Mouse (Mus musculus): ENCODE data around the gene Yod1.

The Yod1 gene

DNA sequence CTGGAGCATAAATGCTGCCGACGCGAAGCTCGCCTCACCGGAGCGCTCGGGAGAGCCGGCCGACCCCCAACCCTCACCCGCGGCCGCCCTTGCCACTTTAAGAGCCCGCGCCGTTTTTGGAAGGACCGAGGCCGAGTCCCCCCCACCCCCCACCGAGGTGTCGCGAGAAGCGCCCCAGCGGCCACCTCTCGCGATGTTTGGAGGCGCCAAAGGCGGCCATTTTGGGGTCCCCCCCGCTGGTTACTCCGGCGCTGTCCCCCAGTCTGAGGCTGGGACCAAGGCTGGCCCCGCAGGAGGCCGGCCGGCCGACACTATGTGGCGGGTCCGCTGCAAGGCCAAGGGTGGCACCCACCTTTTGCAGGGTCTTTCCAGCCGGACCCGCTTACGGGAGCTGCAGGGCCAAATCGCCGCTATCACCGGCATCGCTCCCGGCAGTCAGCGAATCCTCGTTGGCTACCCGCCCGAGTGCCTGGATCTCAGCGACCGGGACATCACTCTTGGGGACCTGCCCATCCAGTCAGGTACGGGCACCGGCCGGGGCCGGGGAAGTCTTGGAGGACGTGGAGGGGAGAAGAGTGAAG is at the start of gene Yod1:
Gene Yod1, plus strand, starts transcription at position 37 of the 581 bp plus-strand sequence.
- peak; percentile 62 for DNase-seq (ENCODE audit: extremely low spot score, low read depth, low spot score)

DNA sequence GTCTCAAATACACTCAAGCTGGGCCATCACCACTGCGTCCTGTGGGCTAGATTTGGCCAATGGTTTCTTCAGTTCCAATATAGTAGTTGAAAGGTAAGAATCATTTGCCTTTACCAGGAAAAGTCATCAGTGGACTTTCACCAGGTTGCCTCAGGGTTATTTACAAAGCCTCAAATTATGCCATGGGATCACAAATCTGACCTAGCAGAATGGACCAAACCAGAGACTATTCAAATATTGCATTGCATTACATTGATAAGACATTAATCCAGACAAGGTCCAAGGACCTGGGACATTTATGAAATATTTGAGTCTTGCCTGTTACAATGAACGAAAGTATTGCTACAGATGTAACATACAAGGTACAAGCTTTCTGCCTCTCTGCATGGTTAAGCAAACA is 38.6 kb upstream of the Yod1 start:
- no peak for DNase-seq (ENCODE audit: extremely low spot score, low read depth, low spot score)

DNA sequence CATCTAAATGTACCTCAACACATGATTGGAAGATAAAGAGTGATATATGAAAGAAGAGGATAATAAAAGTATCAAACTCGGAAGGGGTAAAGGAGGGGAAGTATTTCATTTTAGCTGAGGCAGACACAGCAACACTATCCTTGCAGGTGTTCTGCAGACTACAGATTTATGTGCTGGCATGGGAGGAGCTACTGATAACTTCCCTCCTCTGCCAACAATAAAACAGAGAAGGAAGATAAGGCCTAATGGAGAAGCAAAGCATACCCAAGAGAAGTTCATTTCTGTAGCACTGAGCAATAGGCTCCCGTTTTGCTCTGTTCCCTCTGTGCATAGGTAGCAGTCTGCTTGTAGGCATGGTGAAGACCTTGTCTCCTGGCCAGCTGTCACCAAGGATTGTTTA is 36.1 kb upstream of the Yod1 start:
- DNase-seq (ENCODE audit: extremely low spot score, low read depth, low spot score), result no peak

DNA sequence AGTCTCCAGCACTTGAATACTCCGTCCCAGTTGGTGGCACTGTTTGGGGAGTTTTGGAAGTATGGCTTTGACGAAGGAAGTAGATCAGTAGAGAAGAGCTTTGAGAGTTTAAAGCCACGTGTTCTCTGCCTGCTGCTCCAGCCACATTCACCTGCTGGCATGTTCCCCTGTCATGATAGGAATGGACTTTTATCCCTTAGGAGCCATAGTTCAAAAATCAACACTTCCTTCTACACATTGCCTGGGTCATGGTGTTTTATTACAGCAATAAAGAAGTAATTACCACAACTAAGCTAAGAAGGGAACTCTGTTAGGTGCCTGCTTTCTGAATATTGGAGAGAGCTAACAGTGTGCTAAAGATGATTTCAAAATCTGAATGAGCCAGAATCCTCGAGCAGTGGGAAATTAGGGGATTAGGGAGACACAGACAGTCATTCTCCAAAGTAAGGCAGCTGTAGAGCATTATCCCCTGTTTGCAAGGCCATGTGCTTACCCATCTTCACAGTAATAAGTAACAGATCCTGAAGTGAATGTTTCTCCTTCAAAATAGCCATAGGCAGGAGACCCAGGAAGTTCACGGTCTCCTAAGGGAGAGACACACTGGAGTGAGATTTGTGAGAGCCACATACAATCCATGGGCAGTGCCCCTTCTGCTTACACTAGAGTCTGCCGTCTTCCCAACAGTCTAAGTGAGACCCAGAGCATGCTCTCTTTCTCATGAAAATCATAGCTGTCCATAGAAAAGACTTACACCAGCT is 35.3 kb upstream of the Yod1 start:
- no peak for DNase-seq (ENCODE audit: extremely low spot score, low read depth, low spot score)

DNA sequence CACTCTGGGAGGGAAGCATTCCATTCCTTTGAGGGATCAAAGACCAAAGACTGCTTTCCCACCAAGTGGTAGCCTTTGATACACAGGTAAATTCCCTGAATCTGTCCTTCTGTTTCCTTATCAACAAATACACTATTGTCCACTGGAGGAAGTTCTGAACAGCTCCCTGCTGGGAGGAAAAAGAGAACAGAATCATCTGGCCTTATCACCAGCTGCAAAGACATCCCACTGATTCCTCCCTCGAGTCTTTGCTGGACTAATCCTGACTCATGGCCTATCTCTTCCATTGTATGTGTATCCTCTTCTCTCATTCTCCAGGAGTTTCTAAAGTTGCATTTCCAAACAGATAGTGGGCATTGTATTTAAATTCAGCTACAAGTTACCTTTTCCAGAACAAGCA is 33.2 kb upstream of the Yod1 start:
- no peak for DNase-seq (ENCODE audit: extremely low spot score, low read depth, low spot score)

DNA sequence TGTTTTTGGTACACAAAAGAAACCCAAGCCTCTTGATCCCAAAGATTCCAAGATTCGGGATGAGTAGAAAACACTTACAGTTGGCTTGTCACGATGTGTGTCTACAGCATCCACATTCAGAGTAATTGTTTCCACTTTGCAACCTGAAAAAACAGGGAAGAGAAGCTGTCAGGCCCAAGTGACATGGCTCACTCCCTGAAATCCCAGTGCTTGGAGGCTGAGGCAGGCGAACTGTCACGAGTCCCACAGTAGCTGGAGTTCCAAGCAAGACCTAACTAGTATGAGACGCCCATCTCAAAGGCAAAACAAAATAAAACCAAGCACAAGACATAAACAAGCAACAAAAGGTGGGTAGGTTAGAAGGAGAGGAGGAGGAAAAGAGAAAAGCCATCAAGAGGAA is 18.5 kb upstream of the Yod1 start:
- no peak for DNase-seq (ENCODE audit: extremely low spot score, low read depth, low spot score)

DNA sequence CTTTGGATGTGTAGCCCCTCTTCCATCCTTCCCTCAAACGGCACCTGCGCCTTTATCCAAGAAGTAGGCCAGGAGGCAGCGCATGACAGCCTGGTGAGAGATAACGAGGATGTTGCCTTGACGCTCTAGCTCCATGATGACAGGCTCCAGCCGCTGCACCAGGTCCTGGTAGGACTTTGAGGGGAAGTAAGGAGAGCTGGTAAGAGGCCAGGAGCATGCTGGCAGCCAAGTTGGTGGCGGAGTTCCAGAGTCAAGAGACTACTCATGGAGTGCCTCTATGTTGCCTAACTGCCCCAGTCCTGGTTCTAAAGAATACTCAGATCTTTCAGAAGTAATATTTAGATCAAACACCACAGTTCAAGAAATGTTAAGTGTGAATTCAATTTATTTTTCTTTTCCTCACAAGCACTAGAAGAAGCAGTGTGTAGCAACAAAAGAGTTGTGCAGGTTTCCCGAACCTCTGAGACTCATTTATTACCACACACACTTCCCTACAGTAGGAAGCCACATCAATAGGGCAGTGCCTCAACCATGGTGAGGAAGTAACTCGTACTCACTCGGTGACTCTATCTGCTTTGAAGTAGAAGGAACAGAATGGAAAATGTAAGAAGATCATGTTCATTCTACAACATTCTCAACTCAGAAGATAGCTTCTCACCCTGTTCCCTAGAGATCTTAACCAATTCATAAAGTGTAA is 17.0 kb upstream of the Yod1 start:
- no peak for DNase-seq (ENCODE audit: extremely low spot score, low read depth, low spot score)

DNA sequence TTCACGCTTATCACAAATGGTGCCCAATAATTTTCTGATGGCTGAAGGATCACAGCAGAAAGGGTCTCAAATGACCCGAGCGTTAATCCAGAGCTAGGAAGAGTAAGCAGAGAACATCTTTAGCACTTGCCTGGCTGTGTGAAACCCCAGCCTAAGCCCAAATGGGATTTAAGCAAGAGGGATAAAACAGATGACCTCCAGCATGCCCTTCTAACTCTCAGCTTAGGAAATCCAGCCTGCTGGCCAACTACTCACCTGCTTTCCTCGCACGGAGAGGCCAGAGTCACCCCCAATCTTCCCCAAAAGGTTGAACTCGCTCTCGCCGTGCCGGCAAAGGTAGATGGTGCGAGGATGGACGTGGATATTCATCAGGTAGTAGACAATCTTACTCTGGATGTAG is 15.2 kb upstream of the Yod1 start:
- no peak for DNase-seq (ENCODE audit: extremely low spot score, low read depth, low spot score)

DNA sequence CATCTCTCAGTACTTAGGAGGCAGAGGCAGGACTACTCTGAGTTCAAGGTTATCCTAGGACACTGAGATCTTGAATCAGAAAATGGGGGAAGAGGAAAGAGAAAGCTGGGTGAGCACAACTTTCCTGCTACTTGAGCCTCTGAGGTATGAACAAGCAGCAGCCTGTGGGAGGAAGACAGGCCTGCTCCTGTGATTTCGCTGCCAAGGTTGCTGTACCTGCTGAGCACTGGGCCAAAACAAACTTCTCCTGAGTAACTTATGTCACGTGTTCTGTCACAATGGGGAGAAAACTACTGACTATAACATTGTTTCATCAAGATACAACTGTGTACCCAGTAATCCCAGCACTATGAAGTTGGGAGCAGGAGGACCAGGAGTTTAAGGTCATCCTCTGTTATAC is 13.5 kb upstream of the Yod1 start:
- DNase-seq (ENCODE audit: extremely low spot score, low read depth, low spot score), result no peak

DNA sequence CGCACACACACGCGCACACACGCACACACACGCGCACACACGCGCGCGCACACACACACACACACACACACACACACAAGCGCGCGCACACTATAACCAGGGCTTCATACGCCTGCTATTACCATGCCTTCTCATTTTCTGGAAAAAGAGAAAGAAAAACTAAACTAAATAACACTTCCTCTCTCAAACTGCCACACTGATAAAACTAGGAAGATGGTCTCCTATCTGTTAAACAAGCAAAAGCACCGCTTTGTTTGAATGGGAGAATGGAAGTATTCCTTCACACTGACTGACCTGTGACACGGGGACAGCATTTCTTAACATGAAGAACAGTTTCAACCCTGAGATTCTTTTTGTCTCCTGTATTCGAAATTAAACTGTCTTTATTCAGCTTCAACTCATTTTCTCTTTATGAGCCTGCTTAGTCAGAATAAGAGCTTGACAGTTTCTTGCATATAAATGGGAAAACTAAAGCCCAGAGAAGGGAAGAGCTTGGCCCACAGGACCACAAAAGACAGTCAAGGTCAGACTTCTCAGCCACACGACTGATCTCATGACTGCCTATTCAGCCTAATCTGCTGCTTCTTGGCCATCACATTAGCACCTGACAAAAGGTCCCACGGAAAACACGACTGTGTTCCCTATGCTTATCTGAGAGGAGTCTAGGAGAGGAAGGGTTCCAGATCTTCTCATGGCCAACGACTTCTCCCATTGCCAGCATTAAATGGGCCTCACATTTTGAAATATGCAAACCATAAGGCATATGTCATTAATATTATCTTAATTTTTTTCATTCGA is 6.6 kb upstream of the Yod1 start:
- no peak for DNase-seq (ENCODE audit: extremely low spot score, low read depth, low spot score)

DNA sequence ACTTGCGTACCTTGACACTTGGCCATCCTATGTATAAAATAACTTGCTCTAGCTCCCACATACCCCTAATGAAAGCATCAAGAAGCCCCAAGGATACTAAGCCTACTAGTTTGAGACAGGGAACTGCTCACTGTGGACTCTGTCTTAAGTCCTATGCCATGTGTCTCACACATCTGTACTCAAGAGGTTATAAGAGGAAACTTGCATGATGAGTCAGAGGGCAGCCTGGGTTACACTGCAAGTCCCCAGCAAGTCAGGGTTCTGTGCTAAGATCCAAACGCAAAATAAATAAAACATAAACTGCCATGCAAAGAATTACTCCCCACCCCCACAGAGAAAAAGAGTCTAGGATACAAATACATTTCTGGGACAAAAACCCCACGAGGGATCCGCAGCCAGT is 3.1 kb upstream of the Yod1 start:
- no peak for DNase-seq (ENCODE audit: extremely low spot score, low read depth, low spot score)

DNA sequence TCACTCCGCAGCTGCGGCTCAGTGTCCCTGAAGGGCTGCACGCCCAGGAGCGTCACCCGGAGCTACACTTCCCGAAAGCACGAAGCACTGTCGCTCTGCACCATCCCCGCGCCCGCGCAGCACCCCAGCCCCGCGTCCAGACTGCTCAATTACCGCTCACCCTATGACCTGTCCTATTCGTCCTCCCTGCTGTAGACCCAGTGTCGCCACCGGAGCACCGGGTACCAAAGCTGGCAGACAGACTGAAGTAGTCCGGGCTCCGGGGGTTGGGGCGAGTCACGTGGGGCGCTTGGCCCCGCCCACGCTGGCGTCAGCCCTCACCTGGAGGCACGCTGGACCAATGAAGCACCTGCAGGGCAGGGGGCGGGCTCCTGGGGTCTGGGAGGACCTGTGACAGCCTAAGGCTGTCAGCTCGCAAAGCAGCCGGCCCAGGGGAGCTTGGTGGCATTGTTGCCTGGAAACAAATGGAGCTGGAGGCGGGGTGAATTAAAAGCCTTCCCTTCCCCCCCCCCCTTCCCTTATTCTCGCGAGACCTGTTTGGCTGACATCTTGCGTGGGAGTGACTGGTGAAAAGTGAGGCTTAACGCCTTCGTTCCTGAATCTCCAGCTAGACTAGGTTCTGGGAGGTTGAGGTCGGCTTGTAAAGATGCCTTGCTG is 1.4 kb upstream of the Yod1 start, which contains the start of gene Gm29427:
Gene Gm29427, minus strand, starts transcription at position 239 of the 657 bp plus-strand sequence.
- peak; percentile 62 for DNase-seq (ENCODE audit: extremely low spot score, low read depth, low spot score)

DNA sequence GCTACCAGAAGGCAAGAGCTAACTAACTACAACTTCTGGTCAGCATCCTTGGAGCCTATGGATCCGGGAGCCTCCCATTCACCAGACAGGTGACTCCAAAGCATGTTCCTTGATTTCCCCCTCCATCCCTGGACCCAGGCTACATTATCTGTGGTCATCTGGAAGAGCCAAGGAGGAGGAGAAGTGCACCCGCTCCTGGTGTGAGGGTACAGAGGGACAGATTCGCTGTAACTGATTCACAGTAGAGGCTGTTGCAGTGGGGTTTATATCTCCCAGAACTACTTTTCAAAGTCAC is 962 bp upstream of the Yod1 start:
- DNase-seq (ENCODE audit: extremely low spot score, low read depth, low spot score), result no peak

DNA sequence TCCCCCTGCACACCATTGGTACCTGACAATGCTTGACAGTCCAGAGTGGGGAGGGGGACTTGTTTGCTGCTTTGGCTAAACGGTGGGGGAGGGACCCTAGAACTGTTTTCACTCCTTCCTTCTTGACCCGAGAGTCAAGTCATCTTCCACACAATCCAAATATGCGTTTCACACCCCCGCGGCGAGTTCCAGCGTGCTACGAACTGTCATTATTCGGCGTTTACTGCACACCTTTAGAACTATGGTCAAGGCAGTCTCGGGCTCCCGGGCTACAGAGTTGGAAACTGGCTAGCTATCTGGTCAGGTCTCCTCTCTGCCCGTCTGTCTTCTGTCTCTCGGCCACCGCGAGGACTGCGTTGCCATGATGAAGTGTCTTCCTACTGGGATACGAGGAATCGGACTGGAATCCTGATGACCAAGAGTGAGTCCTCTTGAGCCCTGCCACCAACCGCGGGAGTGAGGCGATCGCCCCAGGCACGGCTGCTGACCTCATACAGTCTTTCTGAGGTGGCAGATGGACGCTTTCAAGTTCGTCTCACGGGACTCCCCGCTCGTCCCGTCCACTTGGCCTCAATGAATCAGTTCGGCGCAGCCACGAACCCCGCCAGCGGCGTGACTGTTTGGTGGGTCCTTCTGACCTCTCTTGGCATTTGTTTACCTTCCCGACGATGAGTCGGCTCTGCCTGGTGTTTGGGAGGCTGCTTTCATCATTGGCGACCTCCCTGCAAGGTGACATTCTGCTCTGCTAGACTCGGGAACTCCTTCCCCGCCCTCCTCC is 425 bp upstream of the Yod1 start:
- DNase-seq (ENCODE audit: extremely low spot score, low read depth, low spot score), result no peak

DNA sequence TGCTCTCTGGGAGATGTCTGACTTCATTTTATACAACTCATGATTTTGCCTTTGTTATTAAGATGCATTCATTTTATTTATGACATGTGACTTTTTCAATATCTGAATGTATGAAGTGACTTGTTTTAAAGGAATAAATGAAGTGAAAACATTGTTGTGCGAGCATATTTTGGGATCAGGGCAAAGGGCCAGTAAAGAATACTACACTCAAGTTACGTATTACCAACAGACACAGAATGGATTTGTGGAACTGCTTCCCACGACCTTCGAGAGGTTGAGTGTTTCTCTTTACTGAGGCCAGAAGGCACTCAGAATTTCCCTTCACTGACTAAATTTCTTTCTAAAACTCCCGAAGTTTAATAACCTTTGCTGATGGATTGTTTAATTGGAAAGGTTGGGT is 7.1 kb downstream of the Yod1 start:
- DNase-seq (ENCODE audit: extremely low spot score, low read depth, low spot score), result no peak

DNA sequence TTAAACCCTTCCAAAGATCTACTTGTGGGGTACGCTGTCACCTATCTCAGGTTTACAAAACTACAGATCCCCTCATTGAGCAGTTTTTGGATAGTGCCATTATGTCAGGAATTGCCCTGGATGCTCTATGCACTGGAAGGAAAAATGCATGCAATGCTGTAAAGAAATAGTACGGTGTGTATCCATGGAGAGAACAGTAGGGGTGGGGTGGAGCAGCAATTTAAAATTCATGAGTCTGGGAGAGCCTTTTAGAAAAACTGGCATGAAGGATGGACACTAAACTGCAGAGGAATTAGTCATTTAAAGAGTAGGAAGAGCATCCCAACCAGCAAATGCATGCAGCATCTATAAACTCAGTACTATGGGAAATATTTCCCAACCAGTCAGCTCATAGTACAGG is 9.3 kb downstream of the Yod1 start:
- DNase-seq (ENCODE audit: extremely low spot score, low read depth, low spot score), result no peak

DNA sequence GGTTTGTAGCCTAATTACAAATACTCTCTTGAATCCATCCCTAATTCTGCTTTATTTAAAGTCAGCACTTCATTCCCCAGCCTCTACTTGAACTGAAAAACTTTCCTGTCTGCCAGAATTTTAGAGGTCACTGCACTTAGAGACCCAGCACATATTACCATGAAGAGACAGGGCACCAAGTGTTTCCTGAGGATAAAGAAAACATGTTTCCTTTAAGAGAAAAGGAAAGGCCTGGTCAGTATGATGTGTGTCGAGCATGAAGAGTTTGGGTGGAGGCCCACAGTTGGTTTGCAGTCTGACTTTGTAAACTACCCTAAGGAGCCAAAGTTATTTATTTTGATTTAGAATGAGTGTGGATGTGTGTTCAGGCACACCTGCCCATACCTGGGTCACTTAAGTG is 10.9 kb downstream of the Yod1 start:
- no peak for DNase-seq (ENCODE audit: extremely low spot score, low read depth, low spot score)

DNA sequence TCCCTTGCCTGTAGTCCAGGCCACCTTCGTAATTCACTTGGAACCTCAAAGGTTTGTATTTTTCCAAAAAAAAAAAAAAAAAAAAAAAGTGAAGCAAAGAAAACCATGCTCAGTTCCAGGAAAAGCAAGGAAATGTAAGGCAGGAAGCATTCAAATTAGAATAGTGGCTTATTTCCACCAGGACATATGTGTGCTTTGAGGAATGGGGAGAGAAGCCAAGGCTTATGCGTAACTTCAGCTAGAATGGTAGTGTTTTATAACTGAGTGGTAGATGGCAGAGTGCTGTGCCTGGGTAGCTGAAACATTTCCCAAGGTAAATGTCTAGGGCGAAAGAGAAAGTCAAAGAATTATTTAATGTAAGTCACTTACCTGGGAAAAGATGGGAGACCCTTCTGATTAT is 11.6 kb downstream of the Yod1 start:
- DNase-seq (ENCODE audit: extremely low spot score, low read depth, low spot score), result no peak

DNA sequence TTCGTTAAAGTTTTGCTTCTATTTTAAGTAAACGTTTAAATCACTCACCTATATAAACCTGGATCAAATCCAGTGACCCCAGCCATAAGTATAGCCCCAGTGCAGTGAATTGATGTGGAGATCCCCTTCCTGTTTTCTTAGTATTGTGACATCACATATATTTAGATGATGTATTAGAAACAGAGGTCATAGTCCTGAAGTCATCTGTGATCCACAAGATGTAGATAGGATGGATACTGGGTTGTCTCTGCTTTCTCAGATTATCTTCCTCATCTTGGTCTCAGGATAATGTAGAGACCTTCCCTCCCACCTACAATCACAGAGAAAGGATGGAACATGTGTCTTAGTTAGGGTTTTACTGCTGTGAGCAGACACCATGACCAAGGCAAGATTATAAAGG is 12.0 kb downstream of the Yod1 start, which contains the start of gene Pfkfb2:
Gene Pfkfb2, minus strand, starts transcription at position 101 of the 400 bp plus-strand sequence.
- no peak for DNase-seq (ENCODE audit: extremely low spot score, low read depth, low spot score)

DNA sequence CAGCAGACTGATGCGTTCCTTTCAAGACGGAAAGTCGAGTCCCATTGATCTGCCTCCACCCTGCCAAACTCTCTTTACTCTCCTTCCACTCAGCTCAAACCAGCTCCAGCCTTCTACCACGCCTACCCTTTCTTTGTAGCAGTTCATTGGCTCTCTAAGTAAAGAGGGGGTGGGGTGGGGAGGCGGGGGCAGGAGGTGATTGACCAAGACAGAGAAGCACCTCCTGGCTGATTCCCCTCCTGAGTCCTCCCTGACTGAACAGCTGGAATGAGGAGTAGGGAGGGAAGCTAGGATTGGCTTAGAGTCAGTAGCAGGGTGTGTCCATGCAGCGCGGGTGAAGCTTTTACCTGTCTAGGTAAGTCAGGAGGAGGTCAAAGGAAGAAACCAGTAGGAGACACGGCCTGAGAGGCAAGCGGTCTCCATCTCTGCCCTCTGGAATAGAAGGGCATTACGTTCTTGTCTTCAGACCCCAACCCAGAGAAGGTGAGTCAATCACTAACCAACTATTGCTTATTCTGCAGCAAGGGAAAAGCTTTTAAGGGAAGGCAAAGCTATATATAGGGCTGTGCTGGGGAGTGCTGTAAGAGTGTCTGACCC is 14.7 kb downstream of the Yod1 start, which contains the start of gene AA986860:
Gene AA986860, plus strand, starts transcription at position 236 of the 597 bp plus-strand sequence.
- no peak for DNase-seq (ENCODE audit: extremely low spot score, low read depth, low spot score)

Measured in hindlimb bud, embryonic 11.5 days (tissue).